Mouse (Mus musculus): ENCODE measurements at regions not wholly inside any gene's neighbourhood (a gene's known extent, or its start where the extent isn't known, plus 50 kb on each side); places are given as distances from the start of the nearest gene placed in this dataset.
"Not testable (repeated sequence)": the region's sequence is repeated elsewhere in the genome, so short reads cannot be mapped to it uniquely, and the experiment has no call there.

DNA sequence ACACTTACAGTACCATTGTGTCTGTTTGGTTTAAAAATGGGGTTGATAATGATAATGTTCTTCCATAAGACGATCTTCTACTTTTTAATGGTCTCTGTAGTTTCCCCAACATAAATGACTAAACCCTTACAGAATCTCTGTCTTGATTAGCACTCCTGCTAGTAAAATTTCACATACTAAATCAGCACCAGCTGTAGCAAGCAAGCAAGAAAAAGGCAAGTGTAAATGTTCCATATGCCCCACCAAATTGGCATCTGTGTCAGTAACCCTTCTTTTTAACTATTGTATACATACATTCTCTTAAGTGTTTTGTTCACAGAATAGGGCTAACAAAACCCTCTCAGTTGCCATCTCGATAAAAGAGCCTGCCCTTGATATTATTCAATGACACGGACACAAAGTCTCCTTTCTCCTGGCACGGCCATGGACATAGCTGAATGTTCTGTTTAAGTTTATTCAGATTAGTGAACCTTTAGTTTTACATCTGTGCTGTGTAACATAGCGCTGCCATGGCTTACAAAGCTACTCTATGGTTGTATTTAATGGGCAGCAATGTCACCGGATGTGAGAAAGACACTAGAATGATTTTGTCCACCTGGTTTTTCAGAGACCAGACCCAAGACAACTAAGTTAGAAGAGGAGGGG, 414.3 kb downstream of the Gtdc1 start:
- DNase-seq: no peak

DNA sequence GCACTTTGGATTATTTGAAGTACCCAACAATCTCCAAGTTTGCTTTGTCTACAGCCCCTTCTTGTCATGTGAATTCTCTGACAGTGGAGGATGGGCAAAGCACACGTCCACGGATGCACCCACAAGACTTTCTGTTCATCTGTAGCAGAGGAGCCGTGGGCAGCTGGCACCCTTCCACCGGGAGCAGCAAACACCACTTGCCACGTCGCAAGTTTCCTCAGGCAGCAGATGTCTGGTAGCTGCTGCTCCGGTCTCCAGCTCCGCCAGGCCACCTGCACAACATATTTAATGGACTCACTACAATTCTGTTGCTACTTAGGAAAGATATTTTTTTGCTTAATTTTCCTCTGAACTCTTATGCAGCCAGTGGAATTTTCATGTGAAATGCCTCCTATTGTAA, 415.1 kb downstream of the Gtdc1 start:
- DNase-seq: peak; percentile 27

DNA sequence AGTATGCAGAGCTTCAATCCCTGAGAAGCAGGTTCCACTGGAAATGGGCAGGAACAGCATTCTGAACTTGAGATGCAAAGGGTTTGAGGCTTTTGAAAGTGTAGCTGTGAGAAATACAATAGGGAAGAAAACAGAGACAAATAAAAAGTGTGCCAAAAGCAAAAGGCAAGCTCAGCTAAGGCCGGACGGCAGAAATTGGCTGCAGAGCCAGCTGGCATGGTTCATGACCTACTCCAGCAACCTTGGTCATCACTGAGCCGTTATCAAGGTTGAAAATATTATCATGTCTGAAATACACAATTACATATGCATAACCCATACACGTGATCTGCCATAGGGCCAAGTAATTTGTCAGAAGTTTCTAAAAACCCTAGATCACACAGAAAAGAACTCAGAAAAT, 418.4 kb downstream of the Gtdc1 start:
- no peak for DNase-seq

DNA sequence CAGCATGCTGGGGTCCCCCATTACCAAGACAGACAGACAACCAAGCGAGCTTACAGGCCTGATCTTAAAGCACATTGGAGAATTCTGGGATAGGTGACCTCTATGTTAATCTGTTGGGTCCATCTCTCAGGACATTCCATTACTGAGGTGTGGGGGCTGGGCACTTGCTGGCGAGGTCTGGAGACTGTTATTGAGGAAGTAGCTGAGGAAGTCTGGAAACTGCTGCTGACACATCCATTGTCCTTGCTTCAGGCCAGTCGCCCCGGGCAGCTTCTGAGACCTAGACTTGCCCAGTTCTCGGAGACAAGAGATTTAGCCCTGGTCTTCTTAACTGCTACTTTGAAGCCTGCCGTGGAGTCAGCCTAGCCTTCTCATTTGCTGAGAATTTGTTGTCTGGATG, 423.2 kb downstream of the Gtdc1 start:
- peak; percentile 48 for DNase-seq

DNA sequence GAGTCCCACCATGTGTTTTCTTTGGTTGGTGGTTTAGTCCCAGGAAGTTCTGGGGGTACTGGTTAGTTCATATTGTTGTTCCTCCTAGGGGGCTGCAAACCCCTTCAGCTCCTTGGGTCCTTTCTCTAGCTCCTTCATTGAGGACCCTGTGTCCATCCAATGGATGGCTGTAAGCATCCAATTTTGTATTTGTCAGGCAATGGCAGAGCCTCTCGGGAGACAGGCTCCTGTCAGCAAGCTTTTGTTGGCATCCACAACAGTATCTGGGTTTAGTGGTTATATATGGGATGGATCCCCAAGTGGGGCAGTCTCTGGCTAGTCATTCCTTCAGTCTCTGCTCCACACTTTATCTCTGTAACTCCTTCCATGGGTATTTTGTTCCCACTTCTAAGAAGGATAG, 436.7 kb downstream of the Gtdc1 start:
- not testable (repeated sequence) for DNase-seq

DNA sequence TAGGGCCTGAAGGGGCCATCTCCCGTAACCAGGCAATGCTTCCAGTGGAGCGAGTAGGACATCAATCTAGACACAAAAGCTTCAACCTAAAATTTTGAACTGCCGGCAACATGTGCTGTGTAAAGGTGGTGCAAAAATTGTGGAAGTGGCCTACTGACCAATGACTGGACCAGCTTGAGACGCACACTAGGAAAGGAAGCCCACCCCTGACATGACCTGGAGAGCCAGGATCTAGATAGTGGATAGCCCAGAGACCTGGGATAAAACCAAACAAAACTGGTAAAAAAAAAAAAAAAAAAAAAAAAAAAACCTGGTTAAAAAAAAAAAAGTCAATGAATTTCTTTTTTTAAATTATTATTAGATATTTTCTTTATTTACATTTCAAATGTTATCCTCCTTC, 437.2 kb downstream of the Gtdc1 start:
- DNase-seq: no peak

DNA sequence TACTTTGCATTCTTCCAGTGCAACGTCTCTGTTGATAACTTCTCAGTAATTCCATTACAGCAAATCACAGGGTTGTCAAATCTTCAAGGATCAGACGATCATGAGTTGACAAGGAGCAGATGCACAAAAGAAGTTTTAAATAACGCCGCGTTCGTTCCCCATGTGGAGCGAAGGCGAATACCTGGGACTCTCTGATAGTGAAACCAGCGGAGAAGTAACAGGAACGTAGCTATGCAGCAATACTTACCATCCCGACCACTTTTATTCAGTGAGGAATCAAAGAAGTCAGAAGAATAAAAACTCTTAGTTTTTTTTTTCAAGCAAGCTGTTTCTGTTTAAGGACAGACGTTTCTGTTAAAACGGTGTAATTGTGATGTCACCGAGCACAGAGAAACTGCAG, 441.6 kb downstream of the Gtdc1 start:
- no peak for DNase-seq

DNA sequence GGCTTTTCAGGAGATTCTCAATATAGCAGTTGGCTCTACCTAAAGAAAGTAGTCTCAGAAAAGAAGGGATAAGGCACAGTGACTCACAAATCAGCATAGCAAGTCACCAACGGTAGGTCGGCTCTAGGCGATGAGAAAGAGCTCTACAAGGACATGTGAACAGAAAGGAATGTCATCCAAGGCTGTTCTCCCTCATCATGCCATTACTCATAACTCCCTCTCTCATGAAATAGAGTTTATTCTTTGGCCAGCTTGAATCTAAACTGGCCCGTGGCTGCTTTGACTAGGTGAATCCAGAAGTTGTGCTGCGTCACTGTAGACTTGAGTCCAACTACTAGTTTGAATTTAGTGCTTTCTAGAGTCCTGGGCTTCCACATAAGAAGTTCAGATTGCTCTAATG, 447.7 kb downstream of the Gtdc1 start:
- DNase-seq: no peak

DNA sequence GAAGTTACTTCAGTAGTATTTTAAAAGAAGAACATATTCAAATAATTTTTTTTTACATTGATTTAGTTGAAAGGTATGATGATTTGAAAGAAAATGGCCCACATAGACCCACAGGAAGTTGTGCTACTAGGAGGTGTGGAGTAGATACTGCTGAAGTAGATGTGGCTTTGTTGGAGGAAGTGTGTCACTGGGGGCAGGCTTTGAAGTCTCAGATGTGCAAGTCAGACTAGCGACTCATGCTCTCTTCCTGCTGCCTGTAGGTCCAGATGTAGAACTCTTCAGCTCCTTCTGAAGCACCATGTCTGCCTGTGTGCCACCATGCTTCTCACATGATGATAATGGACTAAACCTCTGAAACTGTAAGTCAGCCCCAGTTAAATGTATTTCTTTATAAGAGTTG, 452.0 kb downstream of the Gtdc1 start:
- DNase-seq: no peak

DNA sequence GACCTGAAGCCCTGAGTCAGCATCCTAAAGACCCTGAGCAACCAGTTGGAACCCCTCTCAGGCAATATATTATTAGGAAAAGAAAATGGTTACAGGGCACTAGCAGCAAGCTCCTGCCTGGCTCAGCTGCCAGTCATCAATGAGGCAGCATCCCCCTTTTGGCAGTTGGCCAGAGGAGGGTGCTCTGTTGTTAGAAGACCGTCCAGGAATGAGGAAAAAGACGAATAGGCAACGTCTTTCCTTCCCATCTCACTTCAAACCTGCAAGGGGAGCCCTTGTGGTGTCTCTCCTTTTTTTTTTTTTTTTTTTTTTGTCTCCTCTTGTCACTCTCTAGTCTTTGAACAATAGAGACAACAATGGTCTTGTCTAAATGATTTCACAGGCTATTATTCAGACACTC, 452.8 kb downstream of the Gtdc1 start:
- no peak for DNase-seq

DNA sequence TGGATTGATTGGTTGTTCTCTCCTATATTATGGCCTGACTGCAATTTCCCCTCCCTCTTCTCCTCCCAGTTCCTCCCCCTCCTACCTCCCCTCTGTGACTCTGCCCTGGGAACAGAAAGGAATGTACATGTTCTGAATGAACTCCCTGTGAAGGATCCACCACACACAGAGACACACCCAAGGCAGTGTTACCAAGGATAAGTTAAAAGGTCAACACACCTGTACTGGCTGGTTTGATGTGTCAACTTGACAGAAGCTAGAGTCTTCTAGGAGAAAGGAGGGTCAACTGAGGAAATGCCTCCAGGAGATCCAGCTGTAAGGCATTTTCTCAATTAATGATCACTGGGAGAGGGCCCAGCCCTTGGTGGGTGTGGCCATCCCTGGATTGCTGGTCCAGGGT, 456.1 kb downstream of the Gtdc1 start:
- DNase-seq: no peak

DNA sequence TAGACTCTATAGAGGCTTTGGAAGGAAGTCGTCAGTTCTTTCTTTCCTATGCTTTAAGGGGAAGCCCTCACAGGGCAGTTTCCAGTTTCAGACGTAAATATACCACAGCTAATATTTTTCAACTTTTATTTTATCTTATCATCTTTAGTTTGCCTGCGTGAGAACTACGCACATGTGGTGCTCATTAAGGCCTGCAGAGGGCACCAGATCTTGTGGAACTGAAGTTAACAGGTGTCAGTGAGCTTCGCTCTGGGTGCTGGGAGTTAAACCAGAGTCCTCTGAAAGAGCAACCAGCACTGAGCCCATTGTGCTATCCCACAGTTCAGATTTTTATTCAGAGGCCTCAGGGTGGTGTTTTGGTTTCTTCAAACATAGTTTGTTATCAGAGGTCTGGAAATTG, 456.5 kb downstream of the Gtdc1 start:
- no peak for DNase-seq

DNA sequence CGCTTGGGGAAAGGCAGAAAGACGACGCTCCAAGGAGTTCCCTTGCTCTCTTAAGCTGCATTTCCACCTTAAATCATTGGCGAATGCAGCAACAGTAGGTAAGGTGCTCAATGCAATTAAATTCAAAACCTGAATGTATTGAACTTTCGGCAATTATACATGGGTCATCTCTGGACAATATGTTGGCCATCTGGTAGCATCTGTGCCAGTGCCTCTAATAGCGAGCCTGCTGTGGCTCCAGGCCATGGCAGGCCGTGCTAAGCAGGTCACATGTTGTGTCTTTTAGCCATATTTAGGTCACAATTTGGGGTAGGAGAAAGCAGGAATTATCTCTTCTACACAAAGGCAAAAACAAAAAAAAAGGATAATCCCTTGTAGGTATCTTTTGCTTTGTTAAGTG, 462.8 kb downstream of the Gtdc1 start:
- no peak for DNase-seq

DNA sequence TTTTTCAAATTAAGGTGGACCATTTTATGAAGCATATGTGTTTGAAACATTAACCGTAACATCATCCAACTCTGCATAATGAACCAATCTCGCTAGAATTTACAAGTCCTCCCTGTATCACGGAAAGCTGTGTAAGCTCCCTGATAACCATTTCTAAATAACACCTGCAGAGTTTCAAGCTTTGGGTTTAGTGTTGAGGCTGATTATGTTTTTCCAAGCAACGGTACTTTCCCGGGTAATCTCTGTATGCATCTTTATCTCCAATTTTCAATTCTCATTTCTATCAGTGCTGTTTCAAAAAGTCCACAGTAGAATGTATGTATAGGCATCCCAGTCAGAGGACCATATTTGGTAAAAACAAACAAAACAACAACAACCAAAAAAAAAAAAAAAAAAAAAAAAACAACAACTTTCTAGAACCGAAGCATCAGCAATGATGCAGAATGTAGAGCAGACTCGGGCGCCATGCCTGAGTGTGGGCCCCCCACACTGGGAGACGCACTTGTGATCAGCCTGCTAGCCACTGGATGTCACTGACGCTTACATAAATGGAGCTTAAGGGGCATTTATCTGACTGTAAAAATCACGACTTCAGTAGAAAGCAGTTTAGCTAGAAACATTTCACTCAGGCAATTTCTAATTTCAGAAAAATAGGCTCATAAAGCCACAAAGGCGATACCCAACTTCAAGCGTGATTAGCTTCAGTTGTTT, 464.7 kb downstream of the Gtdc1 start:
- peak; percentile 29 for DNase-seq

DNA sequence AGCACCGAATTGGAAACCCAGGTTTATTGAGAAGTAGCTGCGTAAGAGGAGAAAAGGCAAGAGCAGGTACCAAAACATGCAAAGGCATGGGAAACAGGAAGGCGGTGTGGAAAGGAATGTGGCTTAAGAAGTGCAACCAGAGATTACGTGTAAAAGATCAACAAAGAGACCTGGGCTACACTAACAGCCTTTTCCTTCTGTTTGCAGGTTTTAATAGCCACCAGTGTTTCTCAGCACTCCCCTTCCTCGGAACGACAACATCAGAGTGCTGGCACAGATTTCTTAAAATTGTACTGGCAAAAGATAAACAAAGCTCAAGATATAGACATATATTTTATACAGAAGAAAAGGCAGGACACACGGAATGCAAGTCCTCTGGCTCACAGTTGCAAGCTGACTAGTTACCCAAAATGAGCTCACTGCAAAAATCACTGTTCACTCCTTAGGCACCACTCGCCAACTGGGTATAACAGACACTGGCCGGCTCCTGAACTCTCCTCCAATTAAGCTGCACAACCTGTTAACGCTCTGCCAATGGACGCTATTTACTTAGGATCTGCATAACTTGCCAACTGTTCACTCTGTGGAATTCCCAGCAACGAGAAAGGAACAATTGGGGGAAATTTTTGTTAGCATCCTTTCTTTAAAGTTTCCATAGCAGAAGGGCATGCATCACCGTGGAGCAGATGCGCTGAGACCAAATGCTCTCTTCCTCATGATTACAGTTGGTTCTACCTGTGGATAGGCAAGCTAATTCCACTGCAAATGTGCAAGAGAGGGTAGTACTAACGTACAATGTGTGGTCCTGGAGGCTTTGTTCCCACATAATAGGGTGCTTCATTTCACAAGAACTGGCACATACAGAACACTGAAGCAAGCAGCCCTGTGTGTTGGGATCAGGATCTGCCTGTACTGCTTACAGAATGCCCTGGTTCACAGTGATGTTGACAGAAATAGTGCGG, 465.9 kb downstream of the Gtdc1 start:
- DNase-seq: no peak

DNA sequence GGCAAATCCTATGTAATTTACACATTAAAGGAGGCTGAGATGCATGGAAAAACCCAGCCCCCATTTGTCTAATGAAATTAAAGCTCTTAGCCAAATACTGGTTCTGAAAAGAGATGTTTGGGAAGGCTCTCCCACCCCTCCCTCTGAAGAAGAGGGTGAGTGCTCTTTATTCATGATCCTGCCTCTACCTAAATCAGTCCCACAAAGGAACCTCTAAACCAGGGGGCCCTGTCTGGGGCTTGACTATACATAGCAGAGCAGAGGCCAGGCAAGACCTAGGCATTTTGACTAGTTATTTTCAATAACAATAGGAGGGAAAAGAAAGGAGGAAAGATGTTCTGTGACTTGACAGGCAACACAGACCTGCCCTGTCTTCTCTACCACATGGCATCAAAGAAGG, 478.0 kb downstream of the Gtdc1 start:
- DNase-seq: no peak
